Mouse (Mus musculus) liver, embryonic 14.5 days (tissue): ENCODE results near the gene Ank2.

Experiments used
- CTCF ChIP-seq: IDR thresholded peaks from 2 replicates; pipeline ENCODE4 v1.5.1; 2016; ENCODE audit warnings: antibody characterized with exemption, low read depth, control low read depth
- EP300 ChIP-seq: IDR thresholded peaks from 2 replicates; pipeline ENCODE4 v1.6.1; 2016; ENCODE audit warnings: antibody characterized with exemption, low read depth

- TF ChIP-seq EP300 (no peak), CTCF (no peak)
Measured at GRCm38 (mm10) chr3:127004860-127005633, 494.1 kb downstream of the Ank2 start.
